Mouse (Mus musculus) intestine, postnatal 0 days (tissue): ENCODE data around the gene Myef2. TPM values are rescaled to one million over a fixed set of nuclear protein-coding genes. Genes with fewer than 3 reads are reported as not detected.

ENCODE experiments used
- ATAC-seq: fragments of 200-750 bp; cut with Nextera tagmentation; 2 replicates; pipeline ENCODE4 v1.8.0; 2017; ENCODE audit warnings: mild to moderate bottlenecking, moderate TSS enrichment, moderate library complexity
- H3K27ac ChIP-seq: fragments of 300-500 bp; sonication (generic); 2 replicates; pipeline ENCODE4 v1.5.1; 2014; ENCODE audit warnings: mild to moderate bottlenecking, low read depth, low read length, moderate library complexity
- H3K27me3 ChIP-seq: fragments of 300-500 bp; sonication (generic); replicated peaks from 2 replicates; pipeline ENCODE4 v1.6.1; 2014; ENCODE audit warnings: low read length, mixed read lengths; ENCODE audit not compliant: control insufficient read depth, insufficient read depth
- H3K36me3 ChIP-seq: fragments of 300-500 bp; sonication (generic); 2 replicates; pipeline ENCODE4 v1.6.1; 2014; ENCODE audit warnings: mild to moderate bottlenecking, moderate library complexity; ENCODE audit not compliant: control insufficient read depth, insufficient read depth
- H3K4me1 ChIP-seq: fragments of 300-500 bp; sonication (generic); replicated peaks from 2 replicates; pipeline ENCODE4 v1.6.1; 2014; ENCODE audit warnings: antibody characterized with exemption, low read length, mixed read lengths; ENCODE audit not compliant: control insufficient read depth, insufficient read depth
- H3K4me2 ChIP-seq: fragments of 300-500 bp; sonication (generic); replicated peaks from 2 replicates; pipeline ENCODE4 v1.6.1; 2014; ENCODE audit warnings: low read depth, mild to moderate bottlenecking, moderate library complexity
- H3K4me3 ChIP-seq: fragments of 300-500 bp; sonication (generic); 2 replicates; pipeline ENCODE4 v1.5.1; 2014; ENCODE audit warnings: low read depth, low read length
- H3K9ac ChIP-seq: fragments of 300-500 bp; sonication (generic); 2 replicates; pipeline ENCODE4 v1.6.1; 2014; ENCODE audit warnings: mild to moderate bottlenecking, low read depth, low read length
- H3K9me3 ChIP-seq: fragments of 300-500 bp; sonication (generic); 2 replicates; pipeline ENCODE4 v1.6.1; 2016; ENCODE audit warnings: mixed run types; ENCODE audit not compliant: control insufficient read depth
- CTCF ChIP-seq: sonication (generic); IDR thresholded peaks from 2 replicates; pipeline ENCODE4 v1.5.1; 2016; ENCODE audit warnings: low read depth, mild to moderate bottlenecking, control low read depth, antibody characterized with exemption, moderate library complexity
- WGBS: fragments of 180-500 bp; shearing (Covaris S2); extraction: QIAGEN DNeasy Blood & Tissue Kit; methylation state at CpG from one replicate; pipeline ENCODE4 v1.1.7; 2014; 5-methylcytosine and 5-hydroxymethylcytosine counted together
- polyA plus RNA-seq: library from polyadenylated mRNA; unstranded; fragments of >200 nt; fragmentation: Nextera tagmentation; extraction: Ambion mirVana; gene quantifications from 2 replicates; pipeline ENCODE4 v1.2.1, GENCODE M21; 2015

Myef2 gene
- polyA plus RNA-seq, 1 experiment from 2014 or later: 23.0 TPM

DNA sequence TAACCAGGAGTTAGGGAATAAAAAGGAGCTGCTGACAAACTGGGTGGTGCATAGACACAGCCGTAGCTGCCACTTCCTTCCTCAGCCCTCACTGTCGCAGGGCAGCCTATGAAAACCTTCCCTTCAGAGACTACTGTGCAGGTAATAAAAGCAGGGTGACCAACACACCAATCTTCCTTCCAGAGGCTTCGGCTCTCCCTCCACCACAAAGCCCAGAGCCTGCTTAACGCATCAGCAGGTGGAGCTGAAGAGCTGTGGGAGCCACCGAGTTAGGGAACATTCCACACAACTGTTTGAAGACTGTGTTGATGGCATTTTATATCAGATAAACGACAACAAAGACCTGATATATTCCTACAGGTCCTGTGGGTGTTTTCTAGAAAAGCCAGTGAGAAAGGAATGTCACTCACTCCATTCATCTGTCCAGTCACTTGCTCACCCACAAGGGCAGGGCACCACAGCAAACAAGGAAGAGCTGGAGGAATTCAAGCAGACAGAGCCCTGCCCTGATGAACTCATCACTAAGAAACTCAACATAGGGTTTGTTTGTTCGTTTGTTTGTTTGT lies 66.1 kb downstream of the Myef2 start:
- H3K4me1 ChIP-seq: no peaks in the 10 kb centered on the region
- no peaks in the 10 kb centered on the region for H3K27me3 ChIP-seq
- H3K36me3 ChIP-seq: no peaks in the 10 kb centered on the region
- H3K9me3 ChIP-seq: no peaks in the 10 kb centered on the region
- H3K27ac ChIP-seq: no peak overlapping the region
- peak; percentile 66 for TF ChIP-seq CTCF
- H3K9ac ChIP-seq: no peak overlapping the region
- 16% methylated on average over 7 of the region's 7 CpGs for WGBS
- H3K4me2 ChIP-seq: no peak overlapping the region
- H3K4me3 ChIP-seq: no peak overlapping the region
- ATAC-seq: no peak

DNA sequence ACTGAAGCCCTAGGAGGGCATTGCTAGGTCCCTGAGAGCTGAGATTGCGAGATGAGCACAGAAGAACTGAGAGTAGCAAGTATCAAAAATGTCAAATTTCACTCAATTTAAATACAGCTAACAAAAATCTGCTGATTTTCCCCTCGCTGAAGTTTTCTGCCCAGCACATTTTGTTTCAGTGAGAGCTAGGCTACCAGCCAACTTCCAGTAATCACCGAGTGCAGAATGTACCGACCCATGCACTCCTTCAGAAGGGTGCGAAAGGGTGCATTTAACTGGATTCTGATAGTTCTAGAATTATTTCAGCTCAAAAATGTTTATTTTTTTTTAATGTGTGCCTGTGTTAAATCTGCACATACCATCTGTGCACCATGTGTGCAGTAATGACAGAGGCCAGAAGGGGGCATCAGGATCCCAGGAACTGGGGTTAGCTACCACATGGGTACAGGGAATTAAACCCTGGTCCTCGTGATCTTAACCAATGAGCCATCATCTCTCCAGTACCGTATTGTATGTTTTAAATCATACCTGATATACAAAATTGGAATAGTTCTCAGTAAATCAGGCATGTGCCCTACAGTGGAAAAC lies 68.1 kb downstream of the Myef2 start:
- no peak overlapping the region for H3K27ac ChIP-seq
- no peak overlapping the region for H3K4me3 ChIP-seq
- H3K9ac ChIP-seq: no peak overlapping the region
- no peak for ATAC-seq
- H3K36me3 ChIP-seq: no peaks in the 10 kb centered on the region
- H3K9me3 ChIP-seq: no peaks in the 10 kb centered on the region
- no peak overlapping the region for H3K4me2 ChIP-seq
- H3K4me1 ChIP-seq: no peaks in the 10 kb centered on the region
- H3K27me3 ChIP-seq: no peaks in the 10 kb centered on the region
- WGBS: 87% methylated on average over 7 of the region's 7 CpGs
- TF ChIP-seq CTCF: no peak; the same call in 1 of the 2 replicates

Other genes with a start within 250 kb of the Myef2 start
- gene Slc24a5, start 55.5 kb downstream of the Myef2 start, polyA plus RNA-seq: 0.52 TPM in 1 of 2 replicates, not detected in the other
- 0.12 TPM in 1 of 2 replicates, not detected in the other for gene Ctxn2, start 13.0 kb upstream of the Myef2 start, polyA plus RNA-seq
- not detected in 2 replicates for gene Slc12a1, start 28.8 kb upstream of the Myef2 start, polyA plus RNA-seq
- 48.5 and 51.4 TPM in 2 replicates for gene Dut, start 123.5 kb upstream of the Myef2 start, polyA plus RNA-seq